Mouse (Mus musculus) spleen, postnatal 36 days (tissue): ENCODE results near the gene Nfkbib.

Source experiments
- DNase-seq, 2 experiments: peaks; one replicate each; pipeline ENCODE4 v3.0.0; 2022; ENCODE audit warnings: low spot score in 2 of 2, mixed read lengths in 1 of 2

The Nfkbib gene

GRCm38 (mm10) chr7:28769414-28769958 is 2.2 kb upstream of the Nfkbib start:
- no peak for DNase-seq

DNA sequence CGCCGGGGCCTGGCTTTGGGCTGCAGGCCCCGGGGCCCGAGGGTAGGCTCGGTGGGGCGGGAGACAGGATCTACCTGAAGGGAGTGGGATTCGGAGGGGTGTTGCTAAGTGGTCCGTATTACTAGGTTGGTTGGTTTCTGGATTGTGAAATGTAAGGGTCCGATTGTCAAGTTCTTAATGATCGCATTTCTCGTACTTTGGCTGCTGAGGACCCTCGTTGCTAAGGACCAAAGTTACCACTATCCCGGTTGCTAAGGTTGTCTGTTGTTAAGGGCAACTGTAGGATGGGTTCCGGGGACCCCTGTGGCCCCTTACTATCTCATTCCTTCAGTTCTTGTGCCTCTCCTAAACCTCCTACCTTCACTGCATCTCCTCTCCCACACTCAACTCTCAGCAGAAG is 402 bp downstream of the Nfkbib start:
- DNase-seq, result no peak

GRCm38 (mm10) chr7:28766173-28766879 is 986 bp downstream of the Nfkbib start, which contains the start of gene Sirt2:
Gene Sirt2 (plus strand): TSS chr7:28766735.
- DNase-seq, result peak; percentile 98 to 99

DNA sequence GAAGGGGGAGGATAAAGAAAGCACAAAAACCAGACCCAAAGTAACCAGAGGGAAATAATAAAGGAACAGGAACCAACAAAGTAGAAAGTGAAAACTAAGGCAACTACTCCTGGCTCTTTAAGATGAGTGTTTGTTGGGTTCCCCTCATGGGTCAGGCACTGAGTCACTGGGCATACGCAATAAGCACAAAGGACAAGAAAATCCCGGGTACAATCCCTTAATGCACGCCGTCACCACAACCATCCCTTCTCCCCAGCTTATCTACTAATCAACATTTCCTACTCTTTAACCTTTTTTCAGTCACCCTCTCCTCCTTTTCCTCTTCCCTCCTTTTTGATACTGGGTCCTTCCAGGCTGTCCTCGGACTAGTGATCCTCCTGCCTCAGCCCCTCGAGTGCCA is 2.1 kb downstream of the Nfkbib start:
- no peak for DNase-seq

DNA sequence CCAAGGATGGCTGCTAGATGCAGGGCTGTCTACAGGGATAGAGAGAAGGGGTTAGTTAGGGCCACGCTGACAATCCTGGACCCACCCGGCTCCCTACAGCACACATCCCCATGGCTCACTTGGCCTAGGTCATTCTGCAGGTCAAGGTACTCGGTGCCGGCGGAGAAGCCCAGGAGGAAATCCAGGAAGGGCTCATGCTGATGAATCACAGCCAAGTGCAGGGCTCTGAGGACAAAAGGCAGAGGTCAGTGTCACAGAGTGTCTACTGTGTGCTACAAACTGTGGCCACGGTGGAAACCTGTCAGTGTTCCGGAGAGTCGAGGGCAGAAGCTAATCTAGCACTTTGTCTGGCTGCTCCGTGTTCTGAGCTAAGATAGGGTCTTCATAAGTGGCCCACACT is 5.4 kb downstream of the Nfkbib start:
- DNase-seq, result no peak

- DNase-seq, result no peak
Measured at GRCm38 (mm10) chr7:28758623-28759022, 8.7 kb downstream of the Nfkbib start.

DNA sequence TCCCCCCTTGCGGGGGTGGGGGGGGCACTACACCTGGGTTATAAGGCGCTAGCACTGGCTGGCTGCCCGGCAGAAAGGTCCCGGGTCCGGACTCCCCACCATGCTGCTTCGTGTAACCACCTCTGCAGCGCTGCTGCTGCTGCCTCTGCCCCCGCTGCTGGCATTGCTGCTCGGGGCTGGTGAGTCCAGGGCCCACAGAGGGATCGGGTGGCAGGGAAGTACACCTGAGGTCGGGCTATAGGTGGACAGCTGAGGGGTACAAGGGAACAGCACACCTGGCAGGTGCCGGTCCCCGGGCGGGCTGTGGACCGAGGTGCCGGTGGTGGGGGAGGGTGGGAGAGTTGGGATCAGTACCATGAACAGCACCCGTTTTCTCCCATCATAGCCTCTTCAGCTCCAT is 11.2 kb downstream of the Nfkbib start, which contains the start of gene Ccer2:
Gene Ccer2, plus strand, starts transcription at position 96 of the 400 bp plus-strand sequence.
- no peak for DNase-seq

DNA sequence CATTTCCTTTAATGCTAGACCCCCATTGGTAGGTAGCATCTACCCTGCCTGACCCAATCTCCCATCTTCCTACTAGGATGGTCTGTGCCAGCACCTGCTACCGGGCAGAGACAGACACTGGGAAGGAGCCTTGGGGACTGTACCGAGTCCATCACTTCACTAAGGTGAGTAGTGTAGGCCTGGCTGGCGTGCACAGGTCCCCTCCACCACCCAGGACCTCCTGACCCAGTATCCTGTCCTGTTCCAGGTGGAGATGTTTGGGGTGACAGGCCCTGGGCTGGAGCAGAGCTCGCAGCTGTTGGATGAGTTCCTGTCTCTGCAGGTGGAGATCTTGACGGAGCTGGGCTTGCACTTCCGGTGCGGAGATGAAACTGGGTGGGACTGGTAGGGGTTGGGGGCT is 17.4 kb downstream of the Nfkbib start:
- no peak for DNase-seq

GRCm38 (mm10) chr7:28741709-28742438 is 25.4 kb downstream of the Nfkbib start, which contains the start of the genes Mrps12 and Sars2:
Gene Mrps12 (minus strand): TSS chr7:28741820.
Gene Sars2 (plus strand): TSS chr7:28741992.
- DNase-seq, result peak; percentile 94 to 97

- no peak for DNase-seq
Measured at GRCm38 (mm10) chr7:28741368-28741708, 26.0 kb downstream of the Nfkbib start.

GRCm38 (mm10) chr7:28740949-28741348 is 26.4 kb downstream of the Nfkbib start:
- DNase-seq, result no peak

DNA sequence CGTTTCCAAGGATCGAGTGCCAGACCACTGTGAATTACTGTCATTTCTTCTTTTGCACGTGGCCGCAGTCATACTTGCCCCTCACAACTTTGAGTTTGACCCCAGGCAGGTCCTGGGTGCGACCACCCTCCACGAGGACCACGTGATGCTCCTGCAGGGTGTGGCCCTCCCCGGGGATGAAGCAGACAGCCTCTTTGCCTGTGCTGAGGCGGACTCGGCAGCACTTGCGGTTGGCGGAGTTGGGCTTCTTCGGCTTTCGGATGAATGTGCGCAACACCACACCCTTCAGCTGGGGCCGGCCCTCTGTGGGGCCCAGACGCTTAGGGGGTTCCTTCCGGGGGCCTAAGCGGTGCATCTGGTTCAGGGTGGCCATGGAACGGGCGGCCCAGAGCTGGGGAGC is 27.5 kb downstream of the Nfkbib start:
- DNase-seq, result no peak

- DNase-seq, result no peak
Measured at GRCm38 (mm10) chr7:28735701-28736100, 31.6 kb downstream of the Nfkbib start.

- DNase-seq, result no peak
Measured at GRCm38 (mm10) chr7:28733211-28733610, 34.1 kb downstream of the Nfkbib start.

DNA sequence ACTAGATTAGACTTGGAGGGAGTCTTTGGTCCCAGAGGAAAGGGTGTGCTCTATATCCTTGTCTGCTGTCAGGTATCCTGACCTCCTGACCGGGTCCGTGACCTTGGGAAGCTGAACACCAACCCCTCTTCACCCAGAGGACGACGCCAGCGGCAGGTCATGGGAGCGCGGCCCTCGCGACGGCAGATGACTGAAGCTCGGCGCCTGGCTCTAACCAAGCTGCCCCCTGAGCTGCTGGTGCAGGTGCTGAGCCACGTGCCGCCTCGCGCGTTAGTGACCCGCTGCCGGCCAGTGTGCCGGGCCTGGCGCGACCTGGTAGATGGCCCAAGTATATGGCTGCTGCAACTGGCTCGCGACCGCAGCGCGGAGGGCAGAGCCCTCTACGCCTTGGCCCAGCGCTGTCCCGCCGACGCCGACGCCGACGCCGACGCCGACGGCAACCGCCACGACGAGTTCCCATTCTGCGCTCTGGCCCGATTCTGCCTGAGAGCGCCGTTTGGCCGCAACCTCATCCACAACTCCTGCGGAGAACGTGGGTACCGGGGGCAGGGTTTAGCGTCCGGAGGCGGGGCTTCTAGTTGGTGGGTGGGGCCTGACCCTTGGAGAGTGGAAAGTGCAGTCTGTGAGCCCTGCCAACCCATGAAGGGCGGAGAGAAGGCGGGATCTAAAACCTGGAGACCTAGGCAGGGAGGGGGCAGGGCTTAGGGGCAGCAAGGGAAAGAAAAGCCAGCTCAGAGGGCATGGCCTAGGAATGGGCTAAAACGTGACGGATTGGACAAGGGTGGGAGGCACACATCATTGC is 34.8 kb downstream of the Nfkbib start:
- DNase-seq, result peak; percentile 65 to 67

DNA sequence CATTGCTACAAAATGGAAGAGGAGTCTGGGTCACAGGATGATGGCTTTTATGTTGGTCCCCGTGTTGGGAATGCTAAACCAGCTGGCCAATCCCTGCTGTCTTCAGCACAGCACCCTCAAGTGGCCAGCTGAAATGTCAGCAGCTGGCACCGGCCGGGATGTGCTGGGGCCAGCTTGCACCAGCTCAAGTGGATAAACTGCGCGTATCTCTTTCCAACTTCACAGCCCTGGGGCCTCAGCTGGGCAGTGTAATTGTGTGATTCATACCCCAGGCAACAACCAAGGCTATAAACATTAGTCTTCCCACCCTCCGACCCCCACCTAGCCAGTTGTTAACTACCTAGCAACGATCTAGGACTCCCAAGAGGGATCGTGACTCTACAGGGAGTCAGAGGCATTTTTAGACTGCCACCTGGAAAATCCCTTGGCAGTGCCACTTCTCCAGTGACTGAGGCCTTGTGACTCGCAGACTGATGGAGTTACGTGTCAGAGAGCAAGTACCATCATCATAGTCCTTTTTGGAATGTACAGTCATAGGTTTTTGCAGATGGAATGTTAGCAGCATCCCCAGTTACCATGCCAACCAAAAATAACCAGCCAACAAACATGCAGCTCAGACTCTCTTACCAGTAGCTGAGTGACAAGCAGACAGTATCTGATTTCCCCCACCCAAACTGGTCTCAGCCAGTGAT is 39.5 kb downstream of the Nfkbib start:
- no peak for DNase-seq

DNA sequence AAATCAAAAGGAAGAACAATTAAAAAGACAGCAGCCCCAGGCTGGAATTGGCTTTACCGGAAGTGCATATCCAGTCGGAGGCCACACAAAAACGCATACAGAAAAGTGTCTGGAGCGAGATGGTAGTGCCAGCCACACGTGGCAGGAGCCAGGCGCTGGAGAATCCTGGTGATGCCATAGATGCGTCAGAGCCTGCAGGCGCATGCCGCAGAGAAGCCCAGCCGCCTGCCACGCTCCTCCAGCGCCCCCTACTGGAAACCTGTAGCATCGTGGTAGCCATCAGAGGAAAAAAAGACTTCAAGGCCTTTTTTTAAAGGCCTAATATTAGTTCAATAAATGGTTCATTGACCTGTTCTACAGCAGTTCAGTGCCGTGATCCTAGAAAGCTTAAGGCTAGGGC is 40.7 kb downstream of the Nfkbib start:
- peak; percentile 45 to 54 for DNase-seq

GRCm38 (mm10) chr7:28724613-28725012 is 42.7 kb downstream of the Nfkbib start:
- no peak for DNase-seq

GRCm38 (mm10) chr7:28722079-28722478 is 45.2 kb downstream of the Nfkbib start:
- no peak for DNase-seq

- no peak for DNase-seq
Measured at GRCm38 (mm10) chr7:28720753-28721537, 46.4 kb downstream of the Nfkbib start.

- no peak for DNase-seq
Measured at GRCm38 (mm10) chr7:28719650-28720049, 47.7 kb downstream of the Nfkbib start.
